Mouse (Mus musculus) testis, adult 2 months (tissue): ENCODE results near the gene Tmsb10.

Experiments used
- CTCF ChIP-seq: fragments of 200-500 bp; IDR thresholded peaks from 2 replicates; pipeline ENCODE4 v1.5.1; 2012; ENCODE audit warnings: low read depth, mild to moderate bottlenecking, inconsistent platforms, low read length, moderate library complexity; ENCODE audit not compliant: control insufficient read depth, insufficient read depth, insufficient replicate concordance
- POLR2A ChIP-seq: fragments of 200-500 bp; IDR thresholded peaks from 2 replicates; pipeline ENCODE4 v1.6.1; 2012; ENCODE audit warnings: low read depth, mild to moderate bottlenecking, inconsistent platforms, low read length, moderate library complexity; ENCODE audit not compliant: control insufficient read depth

GRCm38 (mm10) chr6:72982506-72982905 lies 24.0 kb upstream of the Tmsb10 start:
- TF ChIP-seq CTCF (no peak), POLR2A (no peak)
